Mouse (Mus musculus) adrenal gland, adult (tissue): ENCODE measurements around the gene Eps15l1.
A peak's percentile ranks its signal among the peaks of the same experiment; 100 is the strongest.

Experiments
- DNase-seq, 2 experiments: peaks; one replicate each; pipeline ENCODE4 v3.0.0; 2022 to 2023; ENCODE audit warnings: low spot score in 1 of 2; ENCODE audit not compliant: inconsistent age in 2 of 2

The Eps15l1 gene

GRCm38 (mm10) chr8:72322471-72322889, 98.8 kb downstream of the Eps15l1 start:
- peak; percentile 76 to 94 for DNase-seq

- no peak for DNase-seq
Observed at GRCm38 (mm10) chr8:72321635-72322441, 99.4 kb downstream of the Eps15l1 start.

GRCm38 (mm10) chr8:72320803-72321583, 100.3 kb downstream of the Eps15l1 start:
- peak in 1 of 2 experiments; percentile 55 for DNase-seq

- peak; percentile 56 to 76 for DNase-seq
Observed at GRCm38 (mm10) chr8:72319921-72320802, 101.1 kb downstream of the Eps15l1 start.

- DNase-seq, result no peak
Observed at GRCm38 (mm10) chr8:72319397-72319796, 101.9 kb downstream of the Eps15l1 start.

GRCm38 (mm10) chr8:72318801-72319322, 102.4 kb downstream of the Eps15l1 start, which contains the start of gene Klf2:
TSS of gene Klf2 (plus strand) at chr8:72319033.
- DNase-seq, result peak; percentile 98 to 99

GRCm38 (mm10) chr8:72317741-72318301, 103.4 kb downstream of the Eps15l1 start:
- DNase-seq, result peak in 1 of 2 experiments; percentile 59

GRCm38 (mm10) chr8:72316053-72316695, 105.1 kb downstream of the Eps15l1 start:
- no peak for DNase-seq

GRCm38 (mm10) chr8:72312926-72313518, 108.2 kb downstream of the Eps15l1 start:
- DNase-seq, result no peak

GRCm38 (mm10) chr8:72310849-72311506, 110.3 kb downstream of the Eps15l1 start:
- peak; percentile 94 to 96 for DNase-seq

GRCm38 (mm10) chr8:72308276-72308675, 113.0 kb downstream of the Eps15l1 start:
- DNase-seq, result peak; percentile 48 to 61

GRCm38 (mm10) chr8:72306913-72307312, 114.3 kb downstream of the Eps15l1 start:
- DNase-seq, result no peak

- peak in 1 of 2 experiments; percentile 23 for DNase-seq
Observed at GRCm38 (mm10) chr8:72305210-72305905, 115.9 kb downstream of the Eps15l1 start, which contains the start of gene Gm10282. TSS of gene Gm10282 (minus strand) at chr8:72305260.

GRCm38 (mm10) chr8:72303633-72304032, 117.6 kb downstream of the Eps15l1 start:
- peak; percentile 85 to 92 for DNase-seq

GRCm38 (mm10) chr8:72302986-72303612, 118.2 kb downstream of the Eps15l1 start:
- peak; percentile 54 to 78 for DNase-seq

- no peak for DNase-seq
Observed at GRCm38 (mm10) chr8:72301497-72301896, 119.8 kb downstream of the Eps15l1 start.

- no peak for DNase-seq
Observed at GRCm38 (mm10) chr8:72300654-72301400, 120.4 kb downstream of the Eps15l1 start.
